Comparison of ENCODE assay signal across 8 mouse cellular contexts in the genomic region with DNA sequence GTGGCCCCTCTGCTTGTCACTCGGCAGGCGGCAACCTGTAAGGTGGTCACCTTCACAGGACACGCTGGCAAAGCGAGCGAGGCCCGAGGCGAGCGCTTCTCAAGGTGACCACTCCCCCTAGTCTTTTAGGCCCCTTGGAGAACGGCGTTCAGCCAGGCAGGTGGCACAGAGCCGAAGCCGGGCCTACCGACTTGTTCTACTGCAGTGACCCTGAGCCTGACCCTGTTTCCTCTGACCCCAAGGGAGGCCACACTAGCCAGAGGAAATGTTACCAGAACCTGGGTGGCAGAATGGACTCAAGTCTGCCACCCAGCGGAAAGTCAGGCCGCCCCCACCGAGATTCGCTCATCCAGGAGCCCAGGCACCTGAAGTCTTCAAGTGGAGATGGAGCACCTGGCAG.
DNase-seq lines count a peak whose midpoint lies in the region; ATAC-seq and TF ChIP-seq lines count a peak whose summit lies in the region.

No protein-coding gene starts in this region.

- no peaks in the 10 kb centered on the region for H3K9me3 ChIP-seq in hindbrain, embryonic 15.5 days

- peak; percentile 84 for TF ChIP-seq CTCF in layer of hippocampus, adult 2 months (conservative IDR thresholded peaks at IDR 0.05)
- TF ChIP-seq CTCF in embryonic fibroblast, embryonic 13.5 days (IDR thresholded peaks at IDR 0.05; ENCODE audit: borderline replicate concordance, insufficient read depth, low read length), result peak; percentile 22; the same call in 1 of the 2 replicates

- WGBS in hindbrain, embryonic 15.5 days, result 7% methylated on average over 17 of the region's 17 CpGs

- H3K27ac ChIP-seq in layer of hippocampus, adult 2 months, result no peak overlapping the region
- H3K27ac ChIP-seq in embryonic fibroblast, embryonic 13.5 days (ENCODE audit: insufficient read depth, low read length), result no peak overlapping the region
- peak overlapping the region; percentile 59; the same call in 1 of the 2 replicates for H3K27ac ChIP-seq in hindbrain, embryonic 15.5 days (replicated peaks)

- no peaks in the 10 kb centered on the region for H3K4me1 ChIP-seq in embryonic fibroblast, embryonic 13.5 days (ENCODE audit: control insufficient read depth, insufficient read depth, low read length)
- H3K4me1 ChIP-seq in hindbrain, embryonic 15.5 days (replicated peaks), result peaks cover 48% of the 10 kb centered on the region

- H3K4me2 ChIP-seq in hindbrain, embryonic 15.5 days, result peak overlapping the region; percentile 44

- no peaks in the 10 kb centered on the region for H3K27me3 ChIP-seq in hindbrain, embryonic 15.5 days

- no peaks in the 10 kb centered on the region for H3K36me3 ChIP-seq in hindbrain, embryonic 15.5 days

- ATAC-seq in hindbrain, embryonic 15.5 days (ENCODE audit: low FRiP score, low read depth), result no peak

- peak in 1 of 2 experiments; percentile 39 for DNase-seq in layer of hippocampus, adult 2 months (ENCODE audit: low spot score in 2 of 2)
- no peak for DNase-seq in layer of hippocampus, adult 11-12 months (ENCODE audit: low spot score)
- DNase-seq in adrenal gland, postnatal 14 days, result peak; percentile 60
- peak; percentile 23 for DNase-seq in liver
- DNase-seq in retina, embryonic 14.5 days (ENCODE audit: low spot score), result peak; percentile 54
- DNase-seq in ovary, postnatal 10 days (ENCODE audit: low spot score), result no peak

- no peak for TF ChIP-seq POLR2A in embryonic fibroblast, embryonic 13.5 days (IDR thresholded peaks at IDR 0.05; ENCODE audit: low read depth, low read length)

- no peak overlapping the region for H3K9ac ChIP-seq in hindbrain, embryonic 15.5 days

- H3K4me3 ChIP-seq in layer of hippocampus, adult 2 months, result peak overlapping the region; percentile 8; the same call in 1 of the 2 replicates
- H3K4me3 ChIP-seq in embryonic fibroblast, embryonic 13.5 days (ENCODE audit: insufficient read depth, low read length), result no peak overlapping the region
- H3K4me3 ChIP-seq in hindbrain, embryonic 15.5 days, result no peak overlapping the region

Comparison
In these comparisons a context has a peak if more than half of its experiments do, and no peak if none do; other contexts are left out.
1. DNase-seq: peak in adrenal gland, postnatal 14 days (single experiment), liver (single experiment) and retina, embryonic 14.5 days (single experiment); none in layer of hippocampus, adult 11-12 months (single experiment) and ovary, postnatal 10 days (single experiment).